Mouse (Mus musculus) limb, embryonic 11.5 days (tissue): Measurements from ENCODE around the gene Shank2. TPM values are rescaled to one million over a fixed set of nuclear protein-coding genes. Genes with fewer than 3 reads are reported as not detected.

Source experiments
- ATAC-seq: fragments of 200-750 bp; cut with Nextera tagmentation; 2 replicates; pipeline ENCODE4 v1.8.0; 2017; ENCODE audit warnings: low read depth; ENCODE audit not compliant: insufficient number of reproducible peaks, low FRiP score, low TSS enrichment
- DNase-seq: peaks from one replicate; pipeline ENCODE4 v3.0.0-alpha.2; 2015; ENCODE audit warnings: low spot score
- H3K27ac ChIP-seq: fragments of 300-500 bp; sonication (generic); replicated peaks from 2 replicates; pipeline ENCODE4 v1.5.1; 2014; ENCODE audit warnings: low read depth, mild to moderate bottlenecking, low read length
- H3K27me3 ChIP-seq: fragments of 300-500 bp; sonication (generic); 2 replicates; pipeline ENCODE4 v1.6.1; 2014; ENCODE audit warnings: mild to moderate bottlenecking, low read length, mixed read lengths; ENCODE audit not compliant: control insufficient read depth, insufficient read depth
- H3K36me3 ChIP-seq: fragments of 300-500 bp; sonication (generic); 2 replicates; pipeline ENCODE4 v1.6.1; 2014; ENCODE audit warnings: mild to moderate bottlenecking, low read length, moderate library complexity, mixed read lengths; ENCODE audit not compliant: control insufficient read depth, insufficient read depth
- H3K4me1 ChIP-seq: fragments of 300-500 bp; sonication (generic); 2 replicates; pipeline ENCODE4 v1.6.1; 2014; ENCODE audit warnings: low read length, mixed read lengths; ENCODE audit not compliant: control insufficient read depth, insufficient read depth
- H3K4me2 ChIP-seq: fragments of 300-500 bp; sonication (generic); 2 replicates; pipeline ENCODE4 v1.6.1; 2014; ENCODE audit warnings: low read depth, mild to moderate bottlenecking, moderate library complexity; ENCODE audit not compliant: severe bottlenecking
- H3K4me3 ChIP-seq: fragments of 300-500 bp; sonication (generic); 2 replicates; pipeline ENCODE4 v1.5.1; 2014; ENCODE audit warnings: low read depth, low read length
- H3K9ac ChIP-seq: fragments of 300-500 bp; sonication (generic); 2 replicates; pipeline ENCODE4 v1.6.1; 2014; ENCODE audit warnings: mild to moderate bottlenecking, low read length
- H3K9me3 ChIP-seq: fragments of 300-500 bp; sonication (generic); 2 replicates; pipeline ENCODE4 v1.6.1; 2016; ENCODE audit warnings: low read length; ENCODE audit not compliant: control insufficient read depth
- WGBS: fragments of 180-500 bp; shearing (Covaris S2); extraction: QIAGEN DNeasy Blood & Tissue Kit; methylation state at CpG from one replicate; pipeline ENCODE4 v1.1.7; 2014; 5-methylcytosine and 5-hydroxymethylcytosine counted together
- polyA plus RNA-seq: library from polyadenylated mRNA; unstranded; fragments of >200 nt; fragmentation: Nextera tagmentation; extraction: Ambion mirVana; gene quantifications from 2 replicates; pipeline ENCODE4 v1.2.1, GENCODE M21; 2014

The Shank2 gene
- polyA plus RNA-seq, 1 experiment from 2014 or later: 0.68 TPM

DNA sequence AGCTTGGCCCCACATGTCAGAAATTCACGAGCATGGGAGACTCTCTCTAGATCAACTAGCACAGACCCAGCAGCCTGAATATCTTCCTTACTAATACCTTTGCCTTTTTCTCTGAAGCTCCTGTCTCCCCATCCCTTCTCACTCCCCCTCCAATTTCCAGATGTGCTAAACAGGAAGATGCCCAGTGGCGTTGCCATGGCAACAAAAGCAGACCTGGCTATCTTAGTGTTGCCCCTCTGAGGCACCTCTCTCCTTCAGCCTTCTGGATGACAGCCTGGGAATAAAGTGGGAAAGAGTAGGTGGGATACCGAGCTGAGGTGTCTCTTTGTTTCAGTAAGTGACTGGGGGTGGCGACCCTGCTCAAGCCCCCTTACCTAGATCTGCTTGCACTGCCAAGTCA is 146.4 kb downstream of the Shank2 start:
- H3K4me2 ChIP-seq: no peak overlapping the region
- H3K27me3 ChIP-seq: no peaks in the 10 kb centered on the region
- no peaks in the 10 kb centered on the region for H3K9me3 ChIP-seq
- no peaks in the 10 kb centered on the region for H3K36me3 ChIP-seq
- H3K27ac ChIP-seq: no peak overlapping the region
- H3K9ac ChIP-seq: no peak overlapping the region
- DNase-seq: no peak
- WGBS: 71% methylated on average over 4 of the region's 4 CpGs
- H3K4me3 ChIP-seq: no peak overlapping the region
- no peaks in the 10 kb centered on the region for H3K4me1 ChIP-seq
- ATAC-seq: no peak

DNA sequence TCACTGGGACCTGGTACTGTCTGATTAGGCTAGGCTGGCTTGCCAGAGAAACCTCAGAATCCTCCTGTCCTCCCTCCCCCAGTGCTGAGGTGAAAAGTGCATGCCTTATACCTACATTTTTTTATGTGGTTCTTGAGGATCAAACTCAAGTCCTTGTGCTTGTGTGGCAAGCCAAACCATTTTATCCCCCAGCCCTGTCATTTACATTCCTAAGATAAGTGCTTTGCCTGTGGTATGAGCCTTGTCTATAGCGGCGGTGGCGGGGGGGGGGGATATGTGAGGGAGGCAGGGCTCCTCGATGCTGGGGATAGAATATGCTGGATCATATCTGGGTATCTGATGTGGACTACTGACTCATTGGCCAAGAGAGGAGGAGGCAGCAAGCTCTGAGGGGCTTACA is 151.4 kb downstream of the Shank2 start:
- DNase-seq (no peak), ATAC-seq (no peak)
- no peaks in the 10 kb centered on the region for H3K4me1 ChIP-seq
- H3K27ac ChIP-seq: no peak overlapping the region
- WGBS: 77% methylated on average over 4 of the region's 4 CpGs
- no peaks in the 10 kb centered on the region for H3K36me3 ChIP-seq
- H3K9me3 ChIP-seq: no peaks in the 10 kb centered on the region
- H3K9ac ChIP-seq: no peak overlapping the region
- no peak overlapping the region for H3K4me2 ChIP-seq
- no peak overlapping the region for H3K4me3 ChIP-seq
- H3K27me3 ChIP-seq: no peaks in the 10 kb centered on the region

- DNase-seq (peak; percentile 38), ATAC-seq (no peak)
- WGBS: 43% methylated on average over 8 of the region's 8 CpGs
- no peaks in the 10 kb centered on the region for H3K36me3 ChIP-seq
- H3K4me3 ChIP-seq: no peak overlapping the region
- H3K9me3 ChIP-seq: no peaks in the 10 kb centered on the region
- H3K27ac ChIP-seq: no peak overlapping the region
- H3K4me1 ChIP-seq: no peaks in the 10 kb centered on the region
- H3K4me2 ChIP-seq: no peak overlapping the region
- H3K9ac ChIP-seq: no peak overlapping the region
- no peaks in the 10 kb centered on the region for H3K27me3 ChIP-seq
These were observed 152.0 kb downstream of the Shank2 start for GRCm38 (mm10) chr7:144153682-144154081.

- H3K9me3 ChIP-seq: no peaks in the 10 kb centered on the region
- no peak overlapping the region for H3K27ac ChIP-seq
- DNase-seq (no peak), ATAC-seq (no peak)
- no peaks in the 10 kb centered on the region for H3K27me3 ChIP-seq
- H3K36me3 ChIP-seq: no peaks in the 10 kb centered on the region
- no peak overlapping the region for H3K9ac ChIP-seq
- no peak overlapping the region for H3K4me2 ChIP-seq
- H3K4me3 ChIP-seq: no peak overlapping the region
- WGBS: 88% methylated on average over 8 of the region's 8 CpGs
- no peaks in the 10 kb centered on the region for H3K4me1 ChIP-seq
These were observed 156.2 kb downstream of the Shank2 start for GRCm38 (mm10) chr7:144157936-144158335.

DNA sequence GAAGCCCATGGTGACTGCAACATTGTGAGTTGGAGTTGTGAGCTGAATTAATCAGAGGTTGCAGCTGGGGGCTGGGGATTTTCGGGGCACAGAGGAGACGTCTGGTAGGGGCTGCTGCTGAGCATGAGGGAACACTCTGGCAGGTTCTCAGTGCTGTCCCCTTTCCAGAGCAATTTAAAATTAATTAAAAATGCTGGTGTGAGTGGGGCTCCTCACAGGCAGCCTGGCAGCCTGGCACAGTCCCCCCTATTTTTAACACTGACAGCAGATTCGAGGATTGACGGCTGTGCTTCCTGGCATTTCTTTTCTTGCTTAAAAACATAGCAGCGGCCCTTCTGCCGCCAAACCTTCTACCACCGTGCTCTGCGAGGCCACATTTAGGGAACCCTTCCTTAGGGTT is 157.8 kb downstream of the Shank2 start:
- Histone ChIP-seq H3K27ac (no peak overlapping the region), H3K27me3 (no peaks in the 10 kb centered on the region), H3K36me3 (no peaks in the 10 kb centered on the region), H3K9ac (no peak overlapping the region), H3K4me1 (no peaks in the 10 kb centered on the region), H3K4me2 (no peak overlapping the region), H3K4me3 (no peak overlapping the region), H3K9me3 (no peaks in the 10 kb centered on the region)
- DNase-seq (no peak), ATAC-seq (no peak)
- WGBS: 87% methylated on average over 8 of the region's 8 CpGs

GRCm38 (mm10) chr7:144160066-144160465 is 158.3 kb downstream of the Shank2 start:
- ATAC-seq (no peak), DNase-seq (peak; percentile 25)
- WGBS: 65% methylated on average over 2 of the region's 2 CpGs
- Histone ChIP-seq H3K27ac (no peak overlapping the region), H3K27me3 (no peaks in the 10 kb centered on the region), H3K9ac (no peak overlapping the region), H3K4me3 (no peak overlapping the region), H3K4me1 (no peaks in the 10 kb centered on the region), H3K36me3 (no peaks in the 10 kb centered on the region), H3K9me3 (no peaks in the 10 kb centered on the region), H3K4me2 (no peak overlapping the region)

DNA sequence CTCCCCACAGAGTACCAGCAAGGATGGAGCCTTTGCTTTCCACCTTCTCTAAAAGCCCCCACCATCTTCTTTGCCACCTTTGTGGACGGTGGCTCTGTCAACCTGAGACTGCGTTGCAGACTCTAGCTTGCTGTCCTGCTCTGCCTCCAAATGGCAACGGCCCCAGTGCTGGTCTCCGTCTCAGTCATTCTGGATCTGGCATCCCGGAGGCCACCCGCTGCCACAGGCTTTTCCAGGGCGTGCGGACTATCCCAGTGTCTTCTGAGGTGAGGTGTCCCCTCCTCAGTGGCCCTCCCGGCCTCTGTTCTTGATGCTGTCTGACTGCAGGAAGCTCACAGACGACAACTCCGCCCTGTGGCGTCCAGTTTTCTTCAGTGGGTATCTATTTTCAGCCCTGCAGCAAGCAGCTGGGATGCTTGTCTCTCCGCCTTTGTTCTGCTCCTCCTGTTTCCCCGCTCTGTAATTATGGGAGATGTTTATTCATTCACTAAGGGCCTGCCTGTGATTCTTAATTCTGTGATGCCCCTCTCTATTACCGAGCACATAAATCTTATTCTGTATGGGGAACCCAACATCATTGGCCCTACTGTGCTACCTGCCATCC is 159.0 kb downstream of the Shank2 start:
- Histone ChIP-seq H3K9me3 (no peaks in the 10 kb centered on the region), H3K36me3 (no peaks in the 10 kb centered on the region), H3K4me1 (no peaks in the 10 kb centered on the region), H3K4me2 (no peak overlapping the region), H3K9ac (no peak overlapping the region), H3K4me3 (no peak overlapping the region), H3K27ac (no peak overlapping the region), H3K27me3 (no peaks in the 10 kb centered on the region)
- ATAC-seq (no peak), DNase-seq (no peak)
- WGBS: 88% methylated on average over 15 of the region's 15 CpGs

DNA sequence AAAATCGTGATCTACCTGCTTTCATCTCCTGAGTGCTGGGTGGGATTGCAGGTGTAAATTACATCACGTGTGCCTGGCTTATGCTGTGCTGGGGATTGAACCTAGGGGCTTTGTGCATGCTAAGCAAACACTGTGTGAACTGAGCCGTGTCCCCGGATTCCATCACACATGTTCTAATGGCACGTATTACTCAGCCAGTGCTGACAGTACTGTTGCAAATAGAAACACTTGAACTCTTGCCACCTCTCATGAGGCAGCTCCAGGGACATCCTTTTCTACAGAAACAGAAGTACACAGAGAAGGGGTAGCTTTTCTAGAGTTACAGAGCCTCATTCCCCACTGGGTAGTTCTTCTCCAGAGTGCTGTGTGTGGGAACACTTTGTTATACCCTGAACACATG is 168.5 kb downstream of the Shank2 start:
- no peaks in the 10 kb centered on the region for H3K4me1 ChIP-seq
- no peak for ATAC-seq
- 85% methylated on average over 5 of the region's 5 CpGs for WGBS
- peaks cover 13% of the 10 kb centered on the region for H3K27me3 ChIP-seq
- no peak overlapping the region for H3K4me2 ChIP-seq
- no peaks in the 10 kb centered on the region for H3K36me3 ChIP-seq
- no peak for DNase-seq
- H3K9ac ChIP-seq: no peak overlapping the region
- no peak overlapping the region for H3K27ac ChIP-seq
- no peak overlapping the region for H3K4me3 ChIP-seq
- no peaks in the 10 kb centered on the region for H3K9me3 ChIP-seq

GRCm38 (mm10) chr7:144170686-144171085 is 169.0 kb downstream of the Shank2 start:
- Histone ChIP-seq H3K9me3 (no peaks in the 10 kb centered on the region), H3K9ac (no peak overlapping the region), H3K36me3 (no peaks in the 10 kb centered on the region), H3K4me3 (no peak overlapping the region), H3K4me2 (no peak overlapping the region), H3K27me3 (peaks cover 17% of the 10 kb centered on the region), H3K27ac (no peak overlapping the region), H3K4me1 (0 out of 2 replicates have a peak, but pooled peaks cover 3% of the 10 kb centered on the region)
- no peak for DNase-seq
- ATAC-seq: no peak
- 84% methylated on average over 9 of the region's 9 CpGs for WGBS
